Mouse (Mus musculus): ENCODE results near the gene Plxnc1. TPM values are rescaled to one million over a fixed set of nuclear protein-coding genes. Genes with fewer than 3 reads are reported as not detected.

Plxnc1 gene
- polyA plus RNA-seq, 1 experiment from 2014 or later, result 2.4 TPM

GRCm38 (mm10) chr10:94829407-94829806 is 115.2 kb downstream of the Plxnc1 start:
- Histone ChIP-seq H3K4me3 (no peak overlapping the region), H3K36me3 (no peaks in the 10 kb centered on the region), H3K27me3 (peaks cover 19% of the 10 kb centered on the region), H3K4me1 (peaks cover 56% of the 10 kb centered on the region), H3K27ac (peak overlapping the region; percentile 94), H3K9me3 (no peaks in the 10 kb centered on the region), H3K4me2 (peak overlapping the region; percentile 32), H3K9ac (no peak overlapping the region)
- 28% methylated on average over 6 of the region's 6 CpGs for WGBS
- peak; percentile 83 for ATAC-seq (ENCODE audit: insufficient number of reproducible peaks, insufficient read depth, low FRiP score, low TSS enrichment, low read depth)

GRCm38 (mm10) chr10:94828734-94829230 is 115.9 kb downstream of the Plxnc1 start:
- Histone ChIP-seq H3K4me2 (peak overlapping the region; percentile 32), H3K27me3 (peaks cover 19% of the 10 kb centered on the region), H3K9me3 (no peaks in the 10 kb centered on the region), H3K4me1 (peaks cover 61% of the 10 kb centered on the region), H3K9ac (no peak overlapping the region), H3K4me3 (no peak overlapping the region), H3K27ac (peak overlapping the region; percentile 94), H3K36me3 (no peaks in the 10 kb centered on the region)
- 90% methylated on average over 7 of the region's 7 CpGs for WGBS
- ATAC-seq (ENCODE audit: insufficient number of reproducible peaks, insufficient read depth, low FRiP score, low TSS enrichment, low read depth), result no peak

- peaks cover 68% of the 10 kb centered on the region for H3K4me1 ChIP-seq
- no peak for ATAC-seq (ENCODE audit: insufficient number of reproducible peaks, insufficient read depth, low FRiP score, low TSS enrichment, low read depth)
- H3K27ac ChIP-seq, result no peak overlapping the region
- no peaks in the 10 kb centered on the region for H3K36me3 ChIP-seq
- no peak overlapping the region for H3K9ac ChIP-seq
- no peak overlapping the region for H3K4me2 ChIP-seq
- peaks cover 22% of the 10 kb centered on the region for H3K27me3 ChIP-seq
- H3K9me3 ChIP-seq, result no peaks in the 10 kb centered on the region
- 73% methylated on average over 14 of the region's 14 CpGs for WGBS
- no peak overlapping the region for H3K4me3 ChIP-seq
Measured at GRCm38 (mm10) chr10:94827890-94828733, 116.5 kb downstream of the Plxnc1 start.

- no peak overlapping the region for H3K4me2 ChIP-seq
- no peak for ATAC-seq (ENCODE audit: insufficient number of reproducible peaks, insufficient read depth, low FRiP score, low TSS enrichment, low read depth)
- no peaks in the 10 kb centered on the region for H3K36me3 ChIP-seq
- peaks cover 75% of the 10 kb centered on the region for H3K4me1 ChIP-seq
- no peaks in the 10 kb centered on the region for H3K9me3 ChIP-seq
- H3K27me3 ChIP-seq, result peaks cover 26% of the 10 kb centered on the region
- no peak overlapping the region for H3K9ac ChIP-seq
- no peak overlapping the region for H3K4me3 ChIP-seq
- H3K27ac ChIP-seq, result no peak overlapping the region
- 63% methylated on average over 10 of the region's 10 CpGs for WGBS
Measured at GRCm38 (mm10) chr10:94827325-94827724, 117.3 kb downstream of the Plxnc1 start.

GRCm38 (mm10) chr10:94826436-94826835 is 118.2 kb downstream of the Plxnc1 start:
- Histone ChIP-seq H3K4me1 (peaks cover 75% of the 10 kb centered on the region), H3K4me3 (no peak overlapping the region), H3K4me2 (peak overlapping the region; percentile 35), H3K27me3 (peaks cover 30% of the 10 kb centered on the region), H3K9ac (no peak overlapping the region), H3K27ac (no peak overlapping the region), H3K36me3 (no peaks in the 10 kb centered on the region), H3K9me3 (no peaks in the 10 kb centered on the region)
- WGBS, result 44% methylated on average over 12 of the region's 12 CpGs
- ATAC-seq (ENCODE audit: insufficient number of reproducible peaks, insufficient read depth, low FRiP score, low TSS enrichment, low read depth), result no peak

- no peak overlapping the region for H3K9ac ChIP-seq
- no peak for ATAC-seq (ENCODE audit: insufficient number of reproducible peaks, insufficient read depth, low FRiP score, low TSS enrichment, low read depth)
- H3K27ac ChIP-seq, result no peak overlapping the region
- H3K27me3 ChIP-seq, result peaks cover 31% of the 10 kb centered on the region
- peaks cover 75% of the 10 kb centered on the region for H3K4me1 ChIP-seq
- 63% methylated on average over 2 of the region's 2 CpGs for WGBS
- no peak overlapping the region for H3K4me3 ChIP-seq
- no peak overlapping the region for H3K4me2 ChIP-seq
- no peaks in the 10 kb centered on the region for H3K36me3 ChIP-seq
- no peaks in the 10 kb centered on the region for H3K9me3 ChIP-seq
Measured at GRCm38 (mm10) chr10:94825951-94826350, 118.7 kb downstream of the Plxnc1 start.

GRCm38 (mm10) chr10:94823971-94824760 is 120.5 kb downstream of the Plxnc1 start:
- Histone ChIP-seq H3K4me2 (peak overlapping the region; percentile 44), H3K27me3 (peaks cover 42% of the 10 kb centered on the region), H3K9ac (0 out of 2 replicates have a peak overlapping the region, but pooled peaks have one; percentile 36), H3K4me3 (no peak overlapping the region), H3K27ac (peak overlapping the region; percentile 90), H3K36me3 (no peaks in the 10 kb centered on the region), H3K4me1 (peaks cover 66% of the 10 kb centered on the region), H3K9me3 (no peaks in the 10 kb centered on the region)
- peak; percentile 85 for ATAC-seq (ENCODE audit: insufficient number of reproducible peaks, insufficient read depth, low FRiP score, low TSS enrichment, low read depth)
- 6% methylated on average over 11 of the region's 11 CpGs for WGBS

- WGBS, result 89% methylated on average over 17 of the region's 17 CpGs
- no peak; the same call in 1 of the 2 replicates for ATAC-seq (ENCODE audit: insufficient number of reproducible peaks, insufficient read depth, low FRiP score, low TSS enrichment, low read depth)
- Histone ChIP-seq H3K4me3 (no peak overlapping the region), H3K36me3 (no peaks in the 10 kb centered on the region), H3K27me3 (peaks cover 47% of the 10 kb centered on the region), H3K4me1 (peaks cover 22% of the 10 kb centered on the region), H3K4me2 (no peak overlapping the region), H3K9ac (no peak overlapping the region), H3K9me3 (no peaks in the 10 kb centered on the region), H3K27ac (no peak overlapping the region)
Measured at GRCm38 (mm10) chr10:94818781-94819665, 125.6 kb downstream of the Plxnc1 start.

GRCm38 (mm10) chr10:94818127-94818526 is 126.5 kb downstream of the Plxnc1 start:
- H3K4me1 ChIP-seq, result peaks cover 13% of the 10 kb centered on the region
- H3K27me3 ChIP-seq, result peaks cover 44% of the 10 kb centered on the region
- ATAC-seq (ENCODE audit: insufficient number of reproducible peaks, insufficient read depth, low FRiP score, low TSS enrichment, low read depth), result no peak
- H3K4me3 ChIP-seq, result no peak overlapping the region
- WGBS, result 90% methylated on average over 3 of the region's 3 CpGs
- H3K9me3 ChIP-seq, result no peaks in the 10 kb centered on the region
- no peaks in the 10 kb centered on the region for H3K36me3 ChIP-seq
- no peak overlapping the region for H3K27ac ChIP-seq
- H3K9ac ChIP-seq, result no peak overlapping the region
- no peak overlapping the region for H3K4me2 ChIP-seq

GRCm38 (mm10) chr10:94811907-94812851 is 132.5 kb downstream of the Plxnc1 start:
- Histone ChIP-seq H3K27ac (no peak overlapping the region), H3K9me3 (no peaks in the 10 kb centered on the region), H3K9ac (no peak overlapping the region), H3K4me3 (no peak overlapping the region), H3K4me1 (0 out of 2 replicates have a peak, but pooled peaks cover 3% of the 10 kb centered on the region), H3K27me3 (peaks cover 7% of the 10 kb centered on the region), H3K36me3 (no peaks in the 10 kb centered on the region), H3K4me2 (no peak overlapping the region)
- 75% methylated on average over 17 of the region's 17 CpGs for WGBS
- no peak for ATAC-seq (ENCODE audit: insufficient number of reproducible peaks, insufficient read depth, low FRiP score, low TSS enrichment, low read depth)

Measured in embryonic facial prominence, embryonic 13.5 days (tissue).